Mouse (Mus musculus) heart, adult 11 months (tissue): ENCODE results near the gene Enpp5.

Source experiments
- DNase-seq: peaks from one replicate; pipeline ENCODE4 v3.0.0; 2022

Gene Enpp5

DNA sequence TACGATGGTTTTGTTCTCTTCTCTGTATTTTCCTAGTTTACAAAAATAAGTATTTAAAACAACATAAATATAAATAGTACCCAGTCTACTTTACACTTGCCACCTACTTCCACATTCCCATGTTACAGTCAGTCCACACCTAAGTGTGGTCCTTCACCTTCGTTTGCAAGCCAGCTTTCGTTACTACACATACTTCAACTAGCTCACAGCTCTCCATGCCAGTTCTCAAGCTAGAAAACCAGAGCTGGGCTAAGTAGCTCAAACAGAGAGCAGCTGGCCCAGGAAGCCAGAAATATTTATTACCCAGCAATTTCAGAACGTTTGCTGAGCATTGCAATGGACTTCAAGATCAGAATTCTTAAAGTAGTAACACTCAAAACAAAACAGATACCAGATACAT lies 21.9 kb downstream of the Enpp5 start:
- no peak for DNase-seq

- peak; percentile 91 for DNase-seq
Observed at GRCm38 (mm10) chr17:44100906-44101305, 22.3 kb downstream of the Enpp5 start.

- DNase-seq = peak; percentile 80
Observed at GRCm38 (mm10) chr17:44101961-44102360, 23.3 kb downstream of the Enpp5 start.

DNA sequence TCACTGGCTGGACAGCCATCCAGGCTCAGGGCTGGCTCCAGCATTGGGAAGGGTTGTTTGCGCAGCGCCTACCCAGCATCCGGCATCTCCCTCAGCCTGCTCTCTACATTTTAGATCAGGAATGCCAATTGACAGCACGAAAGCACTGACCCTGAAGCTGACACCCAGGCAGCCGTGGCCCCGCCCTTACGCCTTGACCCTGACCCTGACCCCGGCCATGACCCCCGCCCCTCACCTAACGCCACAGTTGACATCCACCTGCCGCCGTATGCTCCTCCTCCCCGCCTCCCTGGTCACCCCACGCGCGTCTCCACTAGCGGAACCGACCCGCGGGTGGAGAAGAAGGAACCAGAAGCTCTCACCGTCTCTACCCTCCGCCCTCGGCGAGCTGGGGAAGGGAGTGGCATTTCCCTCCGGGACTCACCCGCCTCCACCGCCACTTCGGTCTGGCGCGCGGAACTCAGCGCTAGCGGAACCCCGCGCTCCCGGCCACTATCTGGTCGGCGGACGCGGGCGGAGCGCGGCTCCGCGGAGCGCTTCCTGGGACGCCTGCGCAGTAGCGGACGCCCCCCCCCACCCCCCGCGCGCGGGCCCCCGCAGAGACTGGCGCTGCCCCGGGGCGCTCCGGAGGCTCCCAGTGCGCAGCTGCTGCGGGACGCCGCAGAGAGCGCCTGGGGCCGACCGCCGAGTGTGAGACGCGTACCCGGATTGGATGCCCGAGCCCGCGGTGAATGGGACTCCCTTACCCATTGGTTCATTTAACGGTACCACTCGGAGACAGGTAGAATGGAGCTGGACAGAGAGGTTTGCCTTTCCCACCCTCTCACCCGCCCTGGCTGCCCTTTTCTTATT lies 26.9 kb downstream of the Enpp5 start, which contains the start of gene Enpp4:
Gene Enpp4, minus strand, starts transcription at position 523 of the 852 bp plus-strand sequence.
- peak; percentile 100 for DNase-seq

DNA sequence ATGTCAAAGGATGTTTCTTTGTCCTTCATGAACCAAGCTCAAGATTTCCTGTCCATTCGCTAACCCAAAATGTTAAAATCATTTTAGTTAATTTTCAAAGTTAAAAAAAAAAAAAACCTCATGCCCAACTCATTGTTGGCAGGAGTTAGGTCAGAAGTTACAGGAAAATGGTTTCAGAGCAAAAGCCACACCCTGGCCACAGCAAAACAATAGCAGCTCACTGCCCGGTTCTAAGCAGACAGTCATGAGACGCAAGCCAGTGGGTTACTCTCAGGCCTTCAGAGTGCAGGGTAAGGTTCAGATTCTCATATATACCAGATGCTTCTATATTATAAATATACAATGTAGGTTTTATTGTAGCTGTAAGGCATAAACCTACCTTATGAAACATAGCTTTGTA lies 29.7 kb downstream of the Enpp5 start:
- peak; percentile 92 for DNase-seq

GRCm38 (mm10) chr17:44116584-44116983 lies 38.0 kb downstream of the Enpp5 start:
- DNase-seq = peak; percentile 7

- peak; percentile 0 for DNase-seq
Observed at GRCm38 (mm10) chr17:44117721-44118120, 39.1 kb downstream of the Enpp5 start.

DNA sequence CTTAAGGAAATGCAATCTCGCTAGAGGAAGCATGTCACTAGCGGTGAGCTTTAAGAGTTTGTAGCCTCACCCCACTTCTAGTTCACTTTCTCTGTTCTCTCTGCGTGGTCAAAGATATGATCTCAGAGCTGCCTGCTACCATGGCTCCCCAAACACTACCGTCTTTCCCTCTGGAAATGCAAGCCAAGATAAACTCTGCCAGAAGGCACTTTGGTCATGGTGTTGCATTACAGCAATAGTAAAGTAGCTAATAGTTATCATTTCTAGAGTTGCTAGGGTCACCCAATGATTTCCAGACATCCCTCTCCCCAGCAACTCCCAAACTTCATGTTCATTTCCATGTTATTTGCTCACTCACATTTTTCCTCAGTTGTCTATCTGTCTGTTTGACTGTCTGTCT lies 39.6 kb downstream of the Enpp5 start:
- DNase-seq = peak; percentile 70

DNA sequence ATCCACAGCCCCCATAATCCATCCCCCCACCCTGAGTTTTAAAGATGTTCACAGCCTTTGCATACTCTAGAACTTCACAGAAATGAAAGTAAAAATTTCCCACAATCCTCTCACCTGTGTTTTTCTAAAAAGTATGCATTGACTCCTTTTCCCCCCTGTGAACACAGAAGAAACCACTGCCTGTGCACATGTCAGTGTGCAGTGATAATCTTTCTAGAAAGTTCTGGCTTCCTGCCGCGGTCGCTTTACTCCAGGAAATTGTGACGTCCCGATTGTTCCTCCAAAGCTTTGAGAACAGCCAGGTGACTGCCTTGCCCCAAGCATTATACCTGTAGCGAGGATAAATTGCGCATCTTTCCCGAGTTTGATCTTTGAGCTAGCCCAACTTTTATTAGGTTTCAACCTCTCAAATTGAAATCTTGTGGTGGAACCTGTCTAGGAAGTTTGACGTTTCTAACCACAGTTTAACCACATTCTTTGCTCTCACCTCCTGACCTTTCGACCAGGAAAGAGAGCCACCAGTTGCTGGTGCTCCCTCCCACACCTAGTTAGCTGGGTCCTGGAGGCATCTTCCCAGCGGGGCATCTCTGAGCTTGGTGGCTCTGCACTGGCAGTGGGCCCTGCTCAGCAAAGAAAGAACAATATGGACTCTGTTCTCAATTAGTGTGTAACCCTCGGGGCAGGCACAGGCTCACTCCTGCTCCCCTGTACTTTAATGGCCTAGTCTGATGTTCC lies 42.9 kb downstream of the Enpp5 start:
- peak; percentile 57 for DNase-seq

- DNase-seq = peak; percentile 89
Observed at GRCm38 (mm10) chr17:44129092-44129750, 50.6 kb downstream of the Enpp5 start.

DNA sequence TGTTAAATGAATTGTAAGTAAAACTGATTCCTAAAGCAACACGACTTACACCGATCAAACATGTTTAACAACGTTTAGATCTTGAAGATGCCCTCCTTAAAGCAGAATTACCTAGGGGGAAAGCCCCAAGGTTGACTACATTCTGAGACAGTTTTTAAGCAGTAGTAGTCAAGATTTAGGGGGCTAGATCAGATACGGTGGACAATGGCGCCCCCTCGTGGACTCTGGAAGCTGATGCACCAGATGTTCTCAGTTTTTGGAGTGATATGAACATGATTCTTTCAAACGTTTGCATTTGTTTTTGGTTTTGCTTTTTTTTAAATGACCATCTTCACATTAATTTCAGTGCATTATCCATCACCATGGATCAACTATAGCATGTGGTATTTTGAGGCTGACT lies 51.8 kb downstream of the Enpp5 start:
- peak; percentile 86 for DNase-seq

DNA sequence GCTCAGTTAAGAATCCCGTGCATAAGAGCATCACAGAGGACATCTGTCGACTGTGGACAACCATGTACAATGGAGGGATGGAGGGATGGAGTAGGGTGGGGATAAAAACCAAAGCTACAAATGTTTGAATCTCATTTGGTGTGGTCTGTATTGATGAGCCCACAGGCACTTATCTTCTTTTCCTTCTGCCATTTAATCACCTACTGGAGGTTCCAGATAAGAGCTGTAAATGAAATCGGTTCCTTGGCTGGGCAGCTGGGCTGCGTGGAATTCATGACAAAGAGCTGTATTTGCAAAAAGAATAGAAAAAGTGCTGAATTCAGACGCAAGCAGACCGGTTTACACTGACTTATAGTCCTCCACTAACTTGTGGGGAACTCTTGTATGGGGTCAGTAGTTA lies 55.5 kb downstream of the Enpp5 start:
- DNase-seq = peak; percentile 34

DNA sequence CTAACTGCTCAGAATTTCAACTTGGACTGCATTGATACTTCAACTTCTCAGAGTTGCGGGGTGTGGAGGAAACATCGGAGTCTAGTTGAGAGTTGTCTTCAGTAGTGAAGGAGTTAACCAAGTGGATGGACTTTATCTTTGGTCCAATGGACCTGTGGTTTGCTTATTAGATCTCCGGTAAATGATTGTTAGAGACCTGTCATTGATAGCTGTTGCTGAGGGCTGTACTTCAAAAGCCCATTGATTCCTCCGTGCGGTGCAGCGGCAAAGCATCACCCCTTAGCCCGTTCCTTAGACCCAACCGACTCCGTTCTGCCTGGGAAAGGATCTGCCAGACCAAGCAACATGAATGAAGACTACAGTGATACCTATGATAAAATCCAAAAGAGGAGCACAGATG lies 55.9 kb downstream of the Enpp5 start:
- no peak for DNase-seq

GRCm38 (mm10) chr17:44136018-44136417 lies 57.4 kb downstream of the Enpp5 start:
- peak; percentile 10 for DNase-seq
